Mouse (Mus musculus) layer of hippocampus, adult 9-11 months (tissue): ENCODE data around the gene Shroom1.

ENCODE experiments used
- DNase-seq: peaks from one replicate; pipeline ENCODE4 v3.0.0; 2022

Shroom1 gene

DNA sequence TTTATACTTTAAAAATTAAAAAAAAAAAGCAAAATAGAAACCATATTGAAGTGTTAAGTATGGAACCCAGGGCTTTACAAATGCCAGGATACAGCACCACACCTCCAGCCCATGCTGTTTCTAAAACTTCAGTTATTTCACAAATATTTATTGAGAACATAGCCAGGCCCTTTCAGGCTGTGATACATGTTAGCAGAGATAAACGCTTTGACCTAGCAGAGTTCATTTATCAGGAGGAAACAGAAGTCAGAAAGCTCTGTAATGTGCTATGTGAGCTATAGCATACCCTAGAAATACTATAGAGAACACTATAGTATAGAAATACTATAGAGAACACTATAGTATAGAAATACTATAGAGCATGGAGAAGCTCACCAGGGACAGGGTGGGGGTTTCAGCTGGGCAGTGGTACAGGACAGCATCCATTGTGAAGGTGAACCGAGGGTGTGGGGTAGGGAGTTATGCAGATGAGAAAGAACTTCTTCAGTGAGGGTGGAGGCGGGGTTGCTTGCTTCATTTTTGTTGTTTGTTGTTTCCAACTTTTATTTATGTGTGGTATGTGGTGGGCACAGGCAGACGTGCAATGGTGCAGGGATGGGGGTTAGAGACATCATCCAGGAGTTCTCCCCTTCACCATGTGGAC lies 24.2 kb downstream of the Shroom1 start:
- DNase-seq, result no peak

DNA sequence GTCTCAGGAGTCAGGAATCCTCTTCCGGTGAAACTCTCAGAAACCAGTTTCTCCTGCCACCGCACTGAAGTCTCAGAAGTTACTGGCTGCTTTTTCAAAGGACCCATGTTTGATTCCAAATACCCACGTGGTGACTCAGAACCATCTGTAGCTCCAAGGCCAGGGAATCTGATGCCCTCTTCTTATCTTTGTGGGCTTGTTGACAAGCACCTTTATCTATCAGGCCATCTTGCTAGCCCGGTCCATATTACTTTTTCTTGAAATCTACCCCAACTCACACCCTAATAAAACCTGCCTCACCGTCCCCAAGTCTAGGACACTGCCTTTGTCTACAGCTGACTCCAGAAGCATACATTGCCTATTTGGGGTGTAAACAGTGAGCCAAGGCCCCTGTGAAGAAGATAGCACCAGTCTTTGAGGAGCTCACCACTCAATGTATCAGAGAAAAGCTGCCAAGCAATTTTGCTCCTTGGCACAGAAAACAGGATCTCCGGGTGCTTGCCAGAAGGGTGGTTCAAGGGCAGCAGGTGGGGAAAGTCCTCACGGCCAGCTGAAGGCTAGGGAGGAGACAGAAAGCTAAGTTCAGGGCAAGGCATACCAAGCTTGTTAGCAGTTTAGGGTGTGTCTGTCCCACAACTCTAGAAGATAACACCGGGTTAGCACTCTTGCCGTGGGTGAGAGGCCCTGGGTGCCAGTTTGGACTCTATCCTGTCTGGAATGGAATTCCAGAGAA lies 26.3 kb downstream of the Shroom1 start:
- no peak for DNase-seq

DNA sequence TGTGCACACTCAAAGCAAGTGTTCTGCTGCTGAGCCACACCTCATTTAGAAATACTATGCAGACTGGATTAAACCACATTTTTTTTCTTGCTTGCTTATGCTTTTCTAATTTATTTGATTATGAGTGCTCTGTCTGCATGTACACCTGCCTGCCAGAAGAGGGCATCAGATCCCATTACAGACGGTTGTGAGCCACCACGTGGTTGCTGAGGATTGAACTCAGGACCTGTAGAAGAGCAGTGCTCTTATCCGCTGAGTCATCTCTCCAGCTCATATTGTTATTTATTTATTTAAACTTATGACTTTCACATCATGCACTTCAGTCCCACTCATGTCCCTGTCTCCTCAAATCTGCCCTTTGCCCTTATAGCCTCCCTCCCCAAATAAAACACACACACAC lies 28.7 kb downstream of the Shroom1 start:
- no peak for DNase-seq

DNA sequence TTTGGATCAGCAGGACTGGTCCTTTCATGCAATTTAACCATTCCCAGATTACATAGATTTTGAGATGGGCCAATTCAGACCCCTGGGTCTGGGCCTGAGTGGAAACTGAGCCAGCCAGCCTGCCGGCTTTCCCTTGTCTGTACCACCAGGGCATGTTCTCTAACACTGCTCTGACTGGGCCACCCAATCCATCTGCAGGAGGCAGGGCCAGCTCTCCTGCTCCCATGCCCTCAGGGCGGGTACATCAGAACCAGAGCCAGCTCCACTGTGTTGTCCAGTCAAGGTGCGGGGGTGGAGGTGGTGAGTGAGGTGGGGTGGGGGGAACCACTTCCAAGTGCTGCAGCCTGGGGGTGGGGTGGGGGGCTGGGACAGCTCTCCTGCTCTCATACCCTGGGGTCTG lies 29.3 kb downstream of the Shroom1 start:
- DNase-seq, result no peak

DNA sequence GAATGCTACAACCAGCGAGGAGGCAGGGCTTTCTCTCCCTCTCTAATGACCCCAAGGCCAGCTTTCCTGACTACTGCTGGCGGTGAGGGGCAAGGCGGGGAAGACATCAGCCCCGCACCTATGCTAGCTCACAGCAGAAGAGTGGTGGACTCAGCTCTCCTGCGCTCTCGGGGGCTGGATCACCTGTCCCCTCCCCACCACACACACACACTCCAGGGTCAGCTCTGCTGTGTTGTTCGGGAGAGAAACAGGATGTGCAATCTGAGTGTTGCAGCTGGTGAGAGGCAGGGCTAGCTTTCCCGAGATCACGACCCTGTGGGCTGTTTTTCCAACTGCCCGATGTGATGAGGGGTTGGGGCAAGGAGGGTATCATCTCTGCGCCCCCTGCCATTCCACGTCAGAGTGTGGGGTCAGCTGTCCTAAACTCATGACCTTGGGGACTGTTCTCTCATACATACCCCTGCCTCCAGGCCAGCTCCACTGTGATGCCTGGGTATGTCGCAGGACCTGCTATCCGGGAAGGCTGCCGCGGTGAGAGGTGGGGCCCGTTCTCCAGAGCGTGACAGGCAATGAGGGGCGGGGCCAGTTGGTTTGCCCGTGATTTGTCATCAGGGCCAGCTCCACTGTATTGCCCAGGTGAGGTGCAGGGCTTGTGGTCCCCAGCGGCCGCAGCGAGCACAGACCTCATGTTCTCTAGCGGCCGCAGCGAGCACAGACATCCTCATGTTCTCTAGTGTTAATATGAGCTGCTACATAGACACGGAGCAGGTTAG lies 30.0 kb downstream of the Shroom1 start:
- no peak for DNase-seq

DNA sequence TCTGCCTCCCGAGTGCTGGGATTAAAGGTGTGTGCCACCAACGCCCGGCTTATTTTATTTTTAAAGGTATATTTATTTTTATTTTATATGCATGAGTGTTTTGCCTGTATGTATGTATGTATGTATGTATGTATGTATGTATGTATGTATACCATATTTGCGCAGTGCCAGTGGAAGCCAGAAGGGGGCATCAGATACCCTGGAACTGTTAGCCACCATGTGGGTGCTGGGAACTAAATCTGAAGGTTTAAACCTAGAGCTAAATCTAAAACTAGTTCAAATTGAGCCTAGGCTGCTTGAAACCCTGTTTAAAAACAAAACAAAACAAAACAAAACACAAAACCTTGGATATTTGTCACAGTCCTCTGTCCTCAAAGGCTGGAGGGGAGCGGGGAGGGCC lies 32.0 kb downstream of the Shroom1 start:
- no peak for DNase-seq

DNA sequence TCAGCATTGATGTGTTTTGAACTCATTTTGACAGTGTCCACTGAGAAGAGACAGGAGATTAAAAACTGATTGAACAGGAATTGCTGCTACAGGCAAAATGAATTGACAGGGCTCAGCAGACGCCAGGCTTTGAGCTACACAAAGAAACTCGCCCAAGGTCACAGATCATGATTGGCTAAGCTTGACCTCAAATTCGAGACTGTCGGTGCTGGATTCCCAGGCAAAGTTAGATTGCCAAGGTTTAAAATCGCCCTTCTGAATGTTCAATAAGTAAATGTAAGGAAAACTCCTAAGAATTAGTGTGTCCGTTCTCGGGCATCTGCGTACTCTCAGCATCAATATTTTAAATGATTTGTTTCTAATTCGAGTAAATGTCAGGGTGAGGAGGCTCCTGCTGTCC lies 32.4 kb downstream of the Shroom1 start:
- no peak for DNase-seq

DNA sequence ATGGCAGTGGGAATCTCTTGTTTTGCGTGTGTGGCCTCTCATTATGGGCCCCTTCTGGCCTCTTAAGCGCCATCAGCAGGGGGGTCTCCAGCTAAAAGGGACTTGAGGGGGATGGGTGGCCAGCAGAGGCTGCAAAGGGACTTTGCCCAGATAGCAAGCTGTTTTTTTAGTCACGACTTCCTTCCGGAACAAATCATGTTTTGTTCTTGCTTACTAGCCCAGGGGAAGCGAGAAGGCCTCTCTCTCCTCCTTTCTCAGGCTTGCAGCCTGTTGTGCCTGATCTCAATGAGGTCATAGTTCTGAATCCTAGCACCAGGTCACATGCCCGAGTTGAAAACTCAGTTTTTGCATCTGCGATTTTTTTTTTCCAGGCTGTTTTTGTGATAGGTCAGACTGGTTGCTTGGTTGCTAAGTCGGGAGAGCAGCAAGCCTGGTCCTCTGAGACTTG lies 35.0 kb downstream of the Shroom1 start:
- no peak for DNase-seq

DNA sequence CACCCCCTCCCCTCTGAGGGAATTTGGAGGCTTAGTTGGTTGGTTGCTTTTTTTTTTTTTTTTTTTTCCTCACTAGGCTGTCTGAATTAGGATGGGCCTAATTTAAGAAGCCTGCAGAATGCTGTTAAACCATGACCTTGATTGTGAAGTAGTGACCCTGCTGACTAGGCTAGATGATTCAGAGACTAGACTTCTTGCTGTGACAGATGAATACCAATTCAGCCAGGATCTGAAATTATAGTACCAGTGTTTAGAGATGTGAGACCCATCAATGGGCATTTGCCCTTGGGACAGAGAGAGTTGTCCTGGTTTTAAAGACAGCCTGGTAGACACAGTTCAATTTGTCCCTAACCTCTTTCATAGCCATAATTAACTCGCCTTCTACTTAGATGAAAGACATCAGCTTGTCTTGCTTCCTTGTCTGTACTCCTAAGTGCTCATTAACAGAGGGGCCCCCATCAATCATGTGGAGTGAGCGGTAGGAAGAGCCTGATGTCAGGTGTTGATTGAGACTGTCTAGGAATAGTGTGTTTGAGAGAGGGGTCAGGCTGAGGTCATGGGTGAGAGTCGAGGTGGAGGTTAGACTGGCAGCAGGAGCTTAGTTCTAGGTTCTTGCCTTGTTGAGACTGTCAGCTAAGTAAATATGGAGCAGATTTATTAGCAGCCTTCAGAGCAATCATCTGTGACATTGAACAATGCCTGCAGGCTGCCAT lies 36.4 kb downstream of the Shroom1 start:
- DNase-seq, result no peak

DNA sequence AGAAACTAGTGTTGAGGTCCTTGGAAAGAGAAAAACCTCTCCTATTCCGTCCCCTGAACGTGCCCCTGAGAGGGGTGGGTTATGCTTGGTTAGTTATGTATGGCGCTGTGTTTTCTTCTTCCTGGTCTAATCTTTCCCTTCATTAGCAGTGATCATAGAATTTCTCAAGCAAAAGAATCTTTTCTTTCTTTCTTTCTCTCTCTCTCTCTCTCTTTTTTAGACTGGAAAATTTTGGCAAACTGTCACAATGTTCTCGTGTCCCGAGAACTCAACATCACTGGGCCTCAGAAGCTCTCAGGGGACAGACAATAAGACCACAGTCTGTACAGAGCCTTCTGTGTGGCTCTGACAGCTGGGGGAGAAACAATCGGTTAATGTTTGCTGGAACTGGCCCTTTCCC lies 38.4 kb downstream of the Shroom1 start:
- no peak for DNase-seq

DNA sequence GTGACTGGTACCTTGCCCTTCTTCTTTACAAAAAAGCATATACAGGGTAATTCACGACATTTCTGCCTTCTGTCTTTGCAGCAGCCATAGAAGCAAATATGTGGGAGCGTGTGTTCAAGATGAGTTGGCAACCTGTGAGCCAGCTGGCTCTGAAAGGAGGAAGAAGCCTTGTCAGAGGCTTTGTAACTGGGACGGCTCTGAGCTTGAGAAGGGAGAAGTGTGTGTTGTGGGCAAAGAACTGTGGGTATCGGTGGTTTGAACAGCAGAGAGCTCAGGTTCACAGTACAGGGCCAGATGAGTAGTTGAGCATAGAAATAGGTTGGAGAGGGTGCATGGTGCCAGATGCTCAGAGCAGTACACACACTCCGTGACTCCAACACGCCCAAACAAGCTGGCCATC lies 39.9 kb downstream of the Shroom1 start:
- peak; percentile 69 for DNase-seq

DNA sequence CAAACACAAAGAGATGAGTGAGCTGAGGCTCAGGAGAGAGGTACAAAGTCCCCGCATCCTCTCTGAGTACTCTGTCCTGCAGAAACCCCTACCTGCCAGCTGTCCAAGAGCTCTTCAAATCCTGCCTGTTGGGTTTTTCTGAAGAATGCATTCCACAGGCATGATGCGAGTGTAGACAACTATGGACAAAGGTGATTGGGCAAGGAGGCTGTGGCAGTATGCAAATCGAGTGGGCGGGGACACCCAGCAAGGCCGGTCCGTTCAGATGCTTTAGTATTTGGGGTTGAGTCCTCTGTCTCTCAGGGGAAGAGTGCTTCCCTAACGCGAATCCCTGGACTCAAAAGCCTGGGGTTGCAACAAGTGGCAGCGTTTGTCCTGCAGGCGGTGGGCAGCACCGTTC lies 43.6 kb downstream of the Shroom1 start:
- no peak for DNase-seq

DNA sequence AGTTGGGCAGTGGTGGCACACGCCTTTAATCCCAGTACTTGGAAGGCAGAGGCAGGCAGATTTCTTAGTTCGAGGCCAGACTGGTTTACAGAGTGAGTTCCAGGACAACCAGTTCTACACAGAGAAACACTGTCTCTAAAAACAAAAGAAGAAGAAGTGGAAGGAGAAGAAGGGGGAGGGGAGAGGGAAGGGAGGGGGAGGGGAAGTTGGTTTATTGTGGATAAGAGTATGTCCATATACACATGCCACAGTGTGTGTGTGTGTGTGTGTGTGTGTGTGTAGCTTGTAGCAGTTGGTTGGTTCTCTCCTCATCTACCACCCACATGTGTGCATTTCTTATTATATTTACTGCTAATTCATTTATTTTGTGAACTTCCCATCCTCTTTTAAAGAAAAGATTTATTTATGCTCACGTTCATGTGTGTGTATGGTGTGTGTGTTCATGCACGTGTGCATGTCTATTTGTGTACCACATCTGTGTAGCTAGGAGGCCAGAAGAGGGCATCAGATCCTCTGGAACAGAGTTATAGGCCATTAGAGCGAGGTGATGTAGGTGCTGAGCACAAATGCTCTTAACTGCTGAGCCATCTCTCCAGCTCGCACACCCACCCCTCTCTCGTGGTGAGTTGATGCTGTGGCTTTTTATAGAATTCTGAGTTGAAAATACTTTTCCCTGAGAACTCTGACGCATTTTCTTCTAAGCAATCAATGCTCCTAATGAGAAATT lies 45.2 kb downstream of the Shroom1 start:
- no peak for DNase-seq

DNA sequence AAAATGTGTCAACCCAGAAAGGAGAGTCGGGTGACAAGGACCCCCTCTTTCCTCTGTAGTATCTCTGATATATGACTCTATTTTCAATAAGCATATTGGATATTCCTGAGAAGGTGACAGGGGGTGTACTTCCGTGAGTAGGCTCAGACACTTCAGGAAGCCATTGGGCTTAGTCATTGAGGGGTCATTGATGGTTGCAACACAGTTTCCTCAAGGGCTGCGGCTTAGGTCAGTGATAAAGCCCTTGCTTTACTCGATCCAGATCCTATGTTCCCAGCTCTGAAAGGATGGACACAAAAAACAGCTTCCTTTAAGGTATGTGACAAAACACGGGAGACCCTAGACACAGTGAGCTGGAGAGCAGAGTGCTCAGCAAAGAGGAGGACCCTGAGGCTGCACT lies 46.7 kb downstream of the Shroom1 start:
- DNase-seq, result no peak

DNA sequence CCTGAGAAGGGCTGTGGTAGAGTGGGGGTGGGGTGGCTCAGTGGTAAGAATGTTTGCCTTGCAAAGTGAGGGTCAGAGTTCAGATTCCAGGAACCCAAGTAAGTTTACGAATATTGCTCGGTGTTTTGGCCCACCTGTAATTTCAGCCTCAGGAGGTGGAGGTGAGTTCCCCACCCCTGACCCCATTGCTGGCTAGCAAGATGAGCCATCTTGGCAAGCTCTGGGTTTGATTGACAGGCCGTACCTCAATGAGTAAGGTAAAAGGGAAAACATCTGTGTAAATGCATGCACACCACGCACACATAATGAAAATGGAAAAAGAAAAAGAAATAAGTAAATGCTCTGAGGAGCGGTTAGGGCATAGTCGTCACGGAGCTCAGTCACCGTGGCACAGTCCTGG lies 47.4 kb downstream of the Shroom1 start:
- no peak for DNase-seq

DNA sequence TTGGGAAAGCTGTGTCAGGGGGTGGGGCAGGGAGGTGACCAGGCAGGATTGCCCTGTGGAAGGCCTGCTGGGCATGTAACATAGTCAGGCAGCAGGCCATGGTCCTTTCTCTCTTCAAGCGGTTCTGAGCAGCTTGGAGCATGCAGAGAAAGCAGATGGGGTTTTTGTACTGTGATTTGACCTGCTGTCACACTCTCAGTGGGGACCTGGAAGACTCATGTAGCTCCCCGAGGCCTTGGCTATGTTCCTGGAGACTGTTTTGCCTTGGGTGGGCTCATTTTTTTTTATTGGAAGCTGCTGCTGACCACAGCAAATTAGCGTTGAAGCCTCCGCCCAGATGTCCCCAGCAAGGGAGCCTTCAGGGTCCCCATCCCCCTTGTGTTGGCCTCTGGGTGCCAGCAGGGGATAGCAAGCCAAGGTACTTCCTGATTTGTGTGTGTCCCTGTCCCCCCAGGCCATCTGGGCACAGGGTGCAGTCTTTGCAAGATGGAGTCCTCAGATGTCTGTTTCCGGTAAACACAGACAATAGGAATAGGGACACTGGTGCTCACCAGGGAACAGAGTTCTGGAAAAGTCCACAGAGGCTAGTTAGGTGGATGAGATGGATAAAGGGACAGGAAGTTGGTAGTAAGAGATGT lies 48.1 kb downstream of the Shroom1 start:
- no peak for DNase-seq

DNA sequence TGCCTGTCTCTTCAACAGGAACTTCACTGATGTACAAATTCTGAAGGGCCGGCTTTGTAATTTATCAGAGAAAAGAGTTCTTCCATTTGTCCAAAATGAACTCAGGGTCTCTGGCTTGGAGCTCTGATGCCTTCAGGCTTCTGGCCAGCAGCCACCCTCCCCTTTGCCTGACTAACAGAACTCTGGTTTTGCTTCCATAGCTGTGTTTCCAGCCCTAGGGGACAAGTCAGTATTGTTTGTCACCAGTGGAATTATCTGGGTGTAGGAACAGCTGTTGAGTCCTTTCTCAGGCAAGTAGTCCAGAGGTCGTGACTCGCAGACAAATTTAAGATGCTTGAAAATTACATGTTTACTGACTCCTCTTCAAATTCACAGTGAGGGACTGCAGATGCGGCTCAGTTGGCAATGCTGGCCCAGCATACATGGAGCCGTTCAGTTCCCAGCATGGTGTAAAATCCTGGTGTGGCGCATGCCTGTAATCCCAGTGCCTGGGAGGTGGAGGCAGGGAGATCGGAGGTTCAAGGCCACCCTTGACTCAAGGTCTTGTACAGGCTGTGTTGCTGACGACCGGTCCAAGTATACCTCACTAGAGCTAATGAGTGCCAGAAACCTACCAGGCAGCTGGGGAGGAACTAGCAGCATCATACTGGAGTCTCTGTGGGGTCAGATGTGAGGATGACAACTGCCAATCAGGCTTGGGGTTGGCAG lies 50.2 kb downstream of the Shroom1 start:
- no peak for DNase-seq

DNA sequence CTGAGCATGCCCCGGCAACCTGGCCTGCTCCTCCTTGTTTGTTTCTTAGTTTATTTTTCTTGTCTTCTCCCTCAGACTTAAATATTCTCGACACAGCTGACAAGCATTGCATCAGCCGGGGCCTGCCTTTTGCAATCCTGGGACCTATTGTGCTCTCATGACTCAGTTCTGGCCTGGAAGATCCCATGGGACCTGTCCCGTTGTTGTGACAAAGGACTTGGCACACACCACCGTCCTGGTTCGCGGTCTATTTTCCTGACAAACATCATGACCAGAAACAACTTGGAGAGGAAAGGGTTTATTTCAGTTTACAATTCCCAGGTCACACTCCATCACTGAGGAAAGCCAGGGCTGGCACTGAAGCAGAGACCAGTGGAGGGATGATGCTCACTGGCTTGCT lies 51.1 kb downstream of the Shroom1 start:
- no peak for DNase-seq

DNA sequence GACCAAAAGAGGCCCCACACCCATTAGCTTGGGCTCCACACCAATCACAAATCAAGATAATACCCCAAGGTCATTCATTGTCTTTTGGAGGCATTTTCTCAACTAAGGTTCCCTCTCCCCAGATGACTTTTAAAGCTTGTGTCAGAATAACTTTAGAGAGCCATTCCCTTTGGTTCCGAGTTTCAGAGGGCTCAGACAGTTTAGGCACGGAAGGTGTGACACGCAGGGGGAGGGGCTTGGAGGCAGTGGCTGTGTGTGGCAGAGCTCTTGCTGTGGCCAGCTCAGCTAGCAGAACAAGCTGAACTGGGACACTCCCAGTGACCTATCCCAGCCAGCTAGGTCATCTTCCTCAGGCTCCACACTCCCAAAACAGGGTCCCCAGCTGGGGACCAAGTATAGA lies 51.6 kb downstream of the Shroom1 start:
- DNase-seq, result no peak

DNA sequence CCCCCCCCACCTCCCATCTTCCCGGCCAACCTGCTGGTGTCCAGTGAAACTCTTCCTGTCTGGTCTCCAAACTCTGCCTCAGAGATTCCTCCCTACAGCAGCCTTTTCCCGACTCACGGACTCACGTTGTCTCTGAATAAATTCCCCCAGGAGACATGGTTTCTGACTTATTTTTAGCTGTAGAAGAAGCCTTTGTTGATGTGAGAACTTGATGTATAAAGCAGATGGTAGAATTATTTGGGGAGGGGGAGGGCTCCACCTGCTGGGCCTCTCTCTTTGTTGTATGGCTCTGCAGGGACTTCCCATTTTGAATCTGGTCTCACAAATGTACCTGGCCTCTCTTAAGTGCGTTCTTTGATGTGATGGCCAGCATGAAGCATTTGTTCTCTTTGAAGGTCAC lies 53.3 kb downstream of the Shroom1 start:
- DNase-seq, result no peak

DNA sequence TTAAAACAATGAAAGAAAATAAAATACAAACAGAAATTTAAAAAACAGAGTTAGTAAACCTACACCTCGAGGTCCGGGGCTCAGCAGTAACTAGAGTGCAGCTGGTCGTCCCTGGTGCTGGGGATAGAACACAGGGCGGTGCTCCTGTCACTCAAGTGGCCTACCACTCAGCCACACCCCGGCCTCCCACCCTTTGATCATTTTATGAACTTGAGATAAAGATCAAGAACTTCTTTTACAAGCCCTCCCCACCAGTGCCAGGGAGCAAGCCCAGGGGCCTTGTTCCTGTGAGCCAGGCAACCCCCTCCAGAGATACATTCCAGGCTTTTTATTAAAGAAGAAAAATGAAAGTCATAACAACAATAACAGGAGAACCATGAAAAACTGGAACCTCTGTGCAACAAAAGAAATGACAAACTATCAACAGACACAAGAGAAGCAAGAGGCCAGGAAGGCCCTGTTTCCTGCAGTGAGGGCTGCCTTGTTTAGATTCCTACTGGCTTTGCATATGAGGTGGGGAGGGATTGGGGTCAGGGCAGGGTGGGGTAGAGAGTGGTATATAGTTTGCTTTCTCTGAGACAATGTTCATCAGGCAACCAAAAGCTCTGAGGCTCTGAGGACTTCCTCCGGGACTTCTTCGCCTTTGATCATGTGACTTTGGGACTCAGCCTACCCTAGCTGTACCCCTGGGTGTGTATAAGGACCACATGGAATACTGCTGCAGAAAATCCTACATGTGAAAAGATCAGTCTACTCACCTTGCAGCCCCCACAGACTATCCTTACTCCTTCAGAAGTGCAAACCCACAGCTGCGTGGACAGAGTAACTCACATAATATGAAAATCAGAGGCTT lies 60.0 kb downstream of the Shroom1 start:
- no peak for DNase-seq
